Mouse (Mus musculus): Measurements from ENCODE around the gene Ascl4.

The Ascl4 gene

DNA sequence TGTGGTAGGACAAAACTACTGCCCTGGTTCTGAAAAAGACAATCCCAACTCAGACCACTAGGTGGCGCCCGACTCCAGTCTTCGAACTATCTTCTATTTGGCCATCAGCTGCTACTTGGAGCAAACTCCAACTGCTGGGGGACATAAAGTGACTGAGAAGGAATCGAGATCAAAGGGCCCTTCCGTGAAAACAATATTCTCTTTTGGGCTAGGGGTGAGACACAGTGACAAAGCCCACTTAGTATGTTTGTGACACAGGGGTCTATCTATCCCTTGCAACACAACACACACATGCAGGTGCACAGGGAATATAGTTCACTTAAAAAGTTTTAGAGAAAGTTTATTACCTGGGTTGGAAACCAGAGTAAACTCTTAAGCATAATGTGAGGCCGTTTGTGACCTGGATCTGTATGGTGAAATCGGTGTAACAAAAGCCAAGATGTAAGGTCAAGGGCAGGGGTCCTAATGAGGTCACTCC lies 40.7 kb downstream of the Ascl4 start:
- ATAC-seq (ENCODE audit: insufficient number of reproducible peaks, low FRiP score, low TSS enrichment): peak; percentile 49; the same call in 1 of the 2 replicates

DNA sequence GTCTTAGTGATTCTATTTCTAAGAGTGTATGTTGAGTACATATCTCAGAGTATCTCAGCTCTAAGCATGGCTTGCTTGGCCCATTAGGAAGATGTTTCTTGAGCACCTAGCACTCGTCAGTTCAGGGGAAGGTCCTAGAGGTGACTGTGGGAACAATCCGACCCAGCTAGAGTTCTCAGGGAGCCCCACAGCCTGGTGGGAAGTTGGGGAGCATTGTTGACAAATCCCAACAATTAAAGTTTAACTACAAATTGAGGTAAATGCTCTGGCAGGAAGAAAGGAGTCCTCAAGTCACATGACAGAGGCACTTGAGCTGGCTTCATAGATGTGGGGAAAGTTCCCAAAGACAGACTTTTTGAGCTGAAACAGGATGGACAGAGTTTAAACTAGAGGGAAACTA lies 41.2 kb downstream of the Ascl4 start:
- no peak for ATAC-seq (ENCODE audit: insufficient number of reproducible peaks, low FRiP score, low TSS enrichment)

DNA sequence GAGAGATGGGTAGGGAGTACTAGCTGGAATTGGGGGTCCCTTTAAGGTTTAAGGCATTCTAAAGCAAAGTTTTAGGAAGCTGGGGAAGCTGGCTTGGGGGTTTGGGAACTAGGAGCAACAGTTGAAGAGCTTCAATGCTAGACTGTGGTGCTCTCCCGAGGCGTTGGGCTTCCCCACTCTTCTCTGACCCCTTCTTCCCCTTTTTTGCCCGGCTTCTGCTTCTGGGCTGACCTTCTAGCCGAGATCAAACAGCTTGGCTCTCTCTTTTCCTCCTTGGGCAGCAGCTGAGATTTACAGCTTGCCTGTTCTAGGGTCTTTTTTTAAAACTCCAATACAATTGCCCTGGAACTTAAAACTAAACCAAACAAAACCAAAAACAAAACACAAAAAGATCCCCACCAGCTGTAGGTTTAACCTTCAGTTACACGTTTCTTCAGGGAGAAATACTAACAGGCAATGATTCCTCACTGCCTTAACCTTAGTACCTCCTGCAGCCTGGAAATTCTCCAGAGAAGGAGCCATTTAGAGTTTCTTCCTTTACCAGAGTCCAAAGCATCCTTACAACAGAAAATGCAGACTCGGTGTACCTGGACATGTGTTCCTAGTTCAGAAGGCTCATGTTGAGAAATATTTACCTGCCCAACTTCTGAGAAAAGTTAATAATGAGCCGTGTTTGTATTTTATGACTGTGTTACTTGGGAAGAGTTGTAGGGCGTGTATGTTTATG lies 42.6 kb downstream of the Ascl4 start:
- no peak for ATAC-seq (ENCODE audit: insufficient number of reproducible peaks, low FRiP score, low TSS enrichment)

DNA sequence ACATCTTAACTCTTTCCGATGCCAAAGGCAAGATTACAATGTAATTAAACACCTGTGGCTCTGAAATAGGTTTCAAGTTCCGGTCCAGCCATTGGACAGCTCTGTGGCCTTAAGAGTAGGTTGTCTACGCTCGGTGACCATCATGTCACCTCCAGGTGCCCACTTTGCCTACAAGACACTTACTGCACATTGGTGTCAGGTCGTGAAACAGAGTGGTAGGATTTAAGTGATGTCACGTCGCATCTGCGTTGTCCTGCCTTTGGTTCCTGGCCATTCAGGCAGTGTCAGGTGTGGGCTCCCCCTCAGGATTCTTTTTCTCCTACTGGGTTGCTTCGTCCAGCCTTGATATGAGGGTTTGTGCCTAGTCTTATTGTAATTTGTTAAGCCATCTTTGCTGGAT lies 44.3 kb downstream of the Ascl4 start:
- no peak for ATAC-seq (ENCODE audit: insufficient number of reproducible peaks, low FRiP score, low TSS enrichment)

DNA sequence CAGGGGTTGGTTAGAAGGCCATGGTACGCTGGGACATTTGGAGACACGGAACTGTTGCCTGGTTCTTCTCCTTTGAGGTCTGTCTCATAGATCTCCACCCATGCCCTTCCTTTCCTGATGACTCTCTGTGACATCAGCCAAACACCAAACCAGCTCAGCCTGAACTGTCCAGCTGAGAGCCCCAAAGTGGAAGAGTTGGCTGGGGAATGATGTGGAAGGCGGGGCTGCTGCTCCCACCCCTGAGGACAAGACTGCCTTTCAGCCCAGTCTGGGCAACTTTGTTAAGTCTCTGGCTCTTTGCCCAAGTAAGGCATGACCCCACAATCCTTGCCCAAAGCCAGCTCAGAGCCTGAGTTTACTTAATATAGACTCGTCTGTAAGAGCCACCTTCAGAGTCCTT lies 45.4 kb downstream of the Ascl4 start:
- ATAC-seq (ENCODE audit: insufficient number of reproducible peaks, low FRiP score, low TSS enrichment): no peak

DNA sequence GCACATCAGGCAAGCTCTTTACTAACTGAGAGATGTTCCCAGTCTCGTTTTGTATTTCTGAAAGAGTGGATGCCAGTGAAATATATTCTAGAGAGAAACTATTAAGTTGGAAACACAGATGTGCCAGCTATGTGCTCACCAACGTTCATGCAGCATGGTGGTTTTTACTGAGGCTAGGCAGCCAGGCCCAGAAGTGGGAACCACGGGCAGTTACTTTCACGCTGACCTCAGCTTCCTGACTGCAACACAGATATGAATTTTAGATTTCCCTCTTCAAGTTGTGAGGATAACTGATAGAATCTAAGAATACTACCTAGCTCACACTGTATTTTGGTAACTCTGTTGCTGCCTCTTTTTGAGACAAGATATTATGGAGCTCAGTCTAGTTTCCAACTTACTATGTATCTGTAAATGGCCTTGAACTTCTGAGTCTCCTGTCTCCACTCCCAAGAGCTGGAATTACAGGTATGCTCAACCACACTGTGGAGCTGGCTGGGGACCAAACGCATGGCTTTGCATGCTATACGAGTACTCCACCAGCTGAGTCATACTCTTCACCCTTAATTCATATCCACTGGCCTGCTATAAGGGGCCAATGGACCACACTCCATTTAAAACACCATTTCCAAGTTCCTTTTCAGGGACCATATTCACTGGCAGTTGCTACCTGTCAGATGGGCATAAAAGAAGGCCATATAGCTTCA lies 62.1 kb downstream of the Ascl4 start:
- no peak for ATAC-seq (ENCODE audit: insufficient number of reproducible peaks, low FRiP score, low TSS enrichment)

DNA sequence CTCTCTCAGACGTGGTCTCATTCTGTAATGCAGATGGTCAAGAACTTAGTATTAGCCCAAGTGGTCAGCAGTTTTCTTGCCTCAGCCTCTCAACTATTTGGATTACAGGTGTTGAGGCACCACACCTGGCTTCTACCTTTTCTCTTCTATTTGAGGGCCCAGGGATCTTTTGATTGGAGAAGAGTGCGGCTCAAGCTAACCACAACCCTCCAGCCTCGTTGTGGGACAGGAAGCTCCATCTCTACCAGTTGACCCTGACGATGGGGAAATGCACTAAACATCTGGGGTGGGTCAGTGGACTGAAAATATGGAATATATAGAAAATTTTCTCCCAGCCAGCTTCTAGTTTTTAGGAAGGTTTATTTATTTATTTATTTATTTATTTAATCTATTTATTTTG lies 64.9 kb downstream of the Ascl4 start:
- no peak for ATAC-seq (ENCODE audit: insufficient number of reproducible peaks, low FRiP score, low TSS enrichment)

DNA sequence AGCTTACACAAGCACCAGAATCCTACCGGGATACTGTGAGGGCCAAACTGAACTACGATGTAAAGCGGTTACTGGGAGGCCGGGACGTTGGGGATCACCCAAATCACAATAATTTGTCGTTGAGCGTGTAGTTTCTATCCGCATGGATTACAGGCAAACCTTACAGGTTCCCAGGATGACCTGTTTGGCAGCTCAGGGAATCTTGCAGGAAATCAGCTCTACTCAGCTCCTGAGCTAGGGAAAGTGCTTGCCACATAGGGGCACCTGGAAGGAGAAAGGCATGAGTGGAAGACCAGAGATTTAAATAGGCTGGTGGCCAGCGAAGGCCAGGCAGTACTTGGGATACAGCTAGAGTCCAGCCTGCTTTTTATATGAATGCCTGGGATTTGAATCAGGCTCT lies 66.4 kb downstream of the Ascl4 start:
- no peak for ATAC-seq (ENCODE audit: insufficient number of reproducible peaks, low FRiP score, low TSS enrichment)

DNA sequence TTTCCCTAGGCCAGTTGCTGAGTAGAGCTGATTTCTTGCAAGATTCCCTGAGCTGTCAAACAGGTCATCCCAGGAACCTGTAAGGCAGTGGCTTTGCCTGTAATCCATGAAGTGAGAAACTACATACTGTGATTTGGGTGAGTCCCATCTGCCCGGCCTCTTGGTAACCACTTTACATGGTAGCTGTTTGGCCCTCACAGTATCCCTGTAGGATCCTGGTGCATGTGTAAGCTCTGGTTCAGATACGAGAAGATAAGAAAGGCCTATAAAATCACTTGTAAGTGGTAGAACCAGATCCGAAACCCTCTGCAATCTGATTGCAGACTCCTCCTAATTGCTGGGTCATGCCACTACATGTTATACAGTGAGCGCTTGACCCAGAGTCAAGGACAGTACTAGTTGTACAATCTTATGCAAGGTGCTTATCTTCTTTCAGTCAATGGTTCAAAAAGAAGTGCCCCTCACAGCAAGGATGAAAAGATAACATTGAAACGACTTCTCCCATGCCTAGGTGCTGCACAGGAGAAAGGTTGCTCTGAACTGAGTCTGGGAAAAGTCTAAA lies 67.1 kb downstream of the Ascl4 start:
- no peak for ATAC-seq (ENCODE audit: insufficient number of reproducible peaks, low FRiP score, low TSS enrichment)
